Mouse (Mus musculus) gastrocnemius, postnatal 36 days (tissue): Measurements from ENCODE around the gene Col28a1. TPM values are rescaled to one million over a fixed set of nuclear protein-coding genes. Genes with fewer than 3 reads are reported as not detected.
A peak's percentile ranks its signal among the peaks of the same experiment; 100 is the strongest.

Experiments
- DNase-seq, 2 experiments: peaks; one replicate each; pipeline ENCODE4 v3.0.0; 2022
- intact Hi-C: fragments of 180-260 bp; cut with DNase I; formaldehyde crosslinking; loops from one replicate; pipeline ENCODE4 v1.15.1; 2025
- long read RNA-seq, 2 experiments: library from polyadenylated mRNA; stranded (forward); transcript quantifications; one replicate each; pipeline ENCODE4 v2.0.0; 2021
- total RNA-seq, 2 experiments: library from RNA; stranded (reverse); gene quantifications; 2 replicates each; pipeline ENCODE4 v1.2.3; 2021

Gene Col28a1
- under 1 TPM; 0.59 to 0.76 TPM for total RNA-seq
- long read RNA-seq, experiment 1, partial matches to known transcripts = 1 of 1 reads
- long read RNA-seq, experiment 1, other reads (novel, unspliced or antisense) = 0 of 1 reads
- long read RNA-seq, experiment 2 = 0 reads

GRCm38 (mm10) chr6:8192517-8192916 is at the start of gene Col28a1:
Col28a1 (minus strand) TSS chr6:8192617.
- no peak for DNase-seq
- intact Hi-C loops = loop anchor here (5.0 kb wide), 1 partner anchor 460 kb away; no protein-coding TSS in a partner anchor

GRCm38 (mm10) chr6:8228596-8228995 is 36.2 kb upstream of the Col28a1 start:
- intact Hi-C loops = no loop called here
- no peak for DNase-seq

- intact Hi-C loops = no loop called here
- DNase-seq = no peak
Observed at GRCm38 (mm10) chr6:8227035-8227434, 34.6 kb upstream of the Col28a1 start.

GRCm38 (mm10) chr6:8210661-8211060 is 18.2 kb upstream of the Col28a1 start:
- intact Hi-C loops = no loop called here
- DNase-seq = no peak

GRCm38 (mm10) chr6:8209866-8210186 is 17.4 kb upstream of the Col28a1 start:
- DNase-seq = no peak
- intact Hi-C loops = loop anchor here (5.0 kb wide), 1 partner anchor 47 kb away; the partner anchor contains the start of genes Gm45062, Rpa3 and Umad1

- intact Hi-C loops = loop anchor here (5.0 kb wide), 1 partner anchor 48 kb away; the partner anchor contains the start of genes Gm45062, Rpa3 and Umad1
- peak; percentile 87 to 89 for DNase-seq
Observed at GRCm38 (mm10) chr6:8209047-8209865, 16.8 kb upstream of the Col28a1 start, which contains the start of gene Mios. Mios (plus strand) TSS chr6:8209222.

GRCm38 (mm10) chr6:8189917-8190316 is 2.5 kb downstream of the Col28a1 start:
- intact Hi-C loops = loop anchor here (5.0 kb wide), 1 partner anchor 458 kb away; no protein-coding TSS in a partner anchor
- DNase-seq = no peak

- no peak for DNase-seq
- intact Hi-C loops = no loop called here
Observed at GRCm38 (mm10) chr6:8188599-8189233, 3.7 kb downstream of the Col28a1 start.

- intact Hi-C loops = no loop called here
- DNase-seq = no peak
Observed at GRCm38 (mm10) chr6:8178397-8178941, 13.9 kb downstream of the Col28a1 start.

- intact Hi-C loops = no loop called here
- DNase-seq = no peak
Observed at GRCm38 (mm10) chr6:8176116-8176515, 16.3 kb downstream of the Col28a1 start.

- no peak for DNase-seq
- intact Hi-C loops = no loop called here
Observed at GRCm38 (mm10) chr6:8175346-8175745, 17.1 kb downstream of the Col28a1 start.

GRCm38 (mm10) chr6:8174062-8174461 is 18.4 kb downstream of the Col28a1 start:
- intact Hi-C loops = no loop called here
- no peak for DNase-seq

- no peak for DNase-seq
- intact Hi-C loops = no loop called here
Observed at GRCm38 (mm10) chr6:8172101-8172500, 20.3 kb downstream of the Col28a1 start.

GRCm38 (mm10) chr6:8164741-8165140 is 27.7 kb downstream of the Col28a1 start:
- DNase-seq = no peak
- intact Hi-C loops = no loop called here

GRCm38 (mm10) chr6:8160001-8160400 is 32.4 kb downstream of the Col28a1 start:
- DNase-seq = no peak
- intact Hi-C loops = no loop called here

- intact Hi-C loops = no loop called here
- DNase-seq = no peak
Observed at GRCm38 (mm10) chr6:8157121-8157520, 35.3 kb downstream of the Col28a1 start.

GRCm38 (mm10) chr6:8152551-8153361 is 39.7 kb downstream of the Col28a1 start:
- intact Hi-C loops = no loop called here
- no peak for DNase-seq

- intact Hi-C loops = no loop called here
- DNase-seq = no peak
Observed at GRCm38 (mm10) chr6:8148916-8149315, 43.5 kb downstream of the Col28a1 start.

- intact Hi-C loops = no loop called here
- DNase-seq = no peak
Observed at GRCm38 (mm10) chr6:8141881-8142280, 50.5 kb downstream of the Col28a1 start.

GRCm38 (mm10) chr6:8130149-8130548 is 62.3 kb downstream of the Col28a1 start:
- DNase-seq = no peak
- intact Hi-C loops = no loop called here
